Mouse (Mus musculus) thymus, postnatal 0 days (tissue): Measurements from ENCODE around the gene Pnpla2. TPM values are rescaled to one million over a fixed set of nuclear protein-coding genes. Genes with fewer than 3 reads are reported as not detected.

Experiments used
- DNase-seq: peaks from one replicate; pipeline ENCODE4 v3.0.0-alpha.2; 2015; ENCODE audit warnings: low spot score
- polyA plus RNA-seq: library from polyadenylated mRNA; unstranded; fragments of >200 nt; fragmentation: Nextera tagmentation; extraction: Ambion mirVana; gene quantifications from 2 replicates; pipeline ENCODE4 v1.2.1, GENCODE M21; 2015

Gene Pnpla2
- polyA plus RNA-seq, 1 experiment from 2014 or later, result 50.5 TPM

GRCm38 (mm10) chr7:141481498-141482401, 26.8 kb downstream of the Pnpla2 start:
- no peak for DNase-seq

GRCm38 (mm10) chr7:141482531-141483024, 27.6 kb downstream of the Pnpla2 start:
- DNase-seq, result no peak

GRCm38 (mm10) chr7:141483114-141483653, 28.2 kb downstream of the Pnpla2 start:
- no peak for DNase-seq

- DNase-seq, result no peak
Observed at GRCm38 (mm10) chr7:141484186-141485120, 29.5 kb downstream of the Pnpla2 start.

DNA sequence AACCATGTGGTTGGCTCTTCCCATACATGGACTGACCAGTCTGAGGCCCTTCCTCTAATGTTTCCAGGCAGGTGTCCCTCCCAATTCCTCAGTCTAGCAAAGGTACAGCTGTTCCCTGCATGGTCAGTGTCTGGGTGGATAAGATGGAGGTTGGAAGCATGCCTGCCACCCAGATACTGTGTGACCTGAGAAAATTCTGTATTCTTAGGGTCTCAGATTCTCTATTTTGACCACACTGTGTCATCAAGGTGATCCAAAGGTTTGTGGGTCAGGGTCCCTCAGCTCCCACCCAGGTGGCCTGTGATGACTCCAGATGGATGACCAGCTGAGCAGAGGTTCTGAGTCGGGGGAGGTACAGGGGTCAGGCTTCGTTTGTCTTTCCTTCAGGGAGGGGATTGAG, 30.2 kb downstream of the Pnpla2 start:
- no peak for DNase-seq

DNA sequence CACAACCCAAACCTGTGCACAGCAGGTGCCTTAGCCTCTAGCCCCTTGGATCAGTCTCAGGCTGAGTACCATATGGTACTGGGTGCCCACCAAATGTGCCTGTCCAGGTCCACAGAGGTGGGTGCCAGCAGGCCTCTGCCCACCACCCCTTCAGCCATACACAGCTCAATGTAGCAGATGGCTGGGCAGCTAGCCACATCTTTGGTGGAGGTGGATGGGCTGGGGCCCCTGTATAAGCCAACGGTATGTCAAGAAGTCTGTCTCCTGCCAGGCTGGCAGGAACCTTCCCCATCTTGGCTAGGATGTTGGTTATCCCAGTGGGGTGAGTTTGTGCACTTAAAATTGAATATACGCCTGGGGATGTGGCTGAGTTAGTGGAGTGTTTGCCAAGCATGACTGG, 30.6 kb downstream of the Pnpla2 start:
- no peak for DNase-seq

DNA sequence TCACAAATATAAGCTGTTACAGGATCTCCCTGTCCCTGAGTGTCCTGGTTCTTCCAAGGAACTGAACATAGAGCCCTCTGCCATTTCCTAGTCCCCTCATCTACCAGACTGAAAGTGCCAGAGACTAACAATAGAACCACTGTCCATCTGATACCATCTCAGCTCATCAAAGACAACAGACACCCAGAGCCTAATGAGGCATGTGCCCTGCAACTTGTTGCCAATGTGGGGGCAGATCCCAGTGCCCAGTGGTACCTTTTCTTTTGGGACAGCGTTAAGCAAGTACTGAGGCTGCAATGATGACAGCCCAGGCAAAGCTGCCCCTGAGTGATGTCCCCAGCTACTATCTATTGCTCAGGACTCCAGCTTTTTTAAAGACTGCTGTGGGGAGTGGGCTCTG, 31.2 kb downstream of the Pnpla2 start:
- DNase-seq, result no peak

- no peak for DNase-seq
Observed at GRCm38 (mm10) chr7:141487141-141487540, 32.1 kb downstream of the Pnpla2 start.

GRCm38 (mm10) chr7:141491151-141491550, 36.2 kb downstream of the Pnpla2 start:
- DNase-seq, result peak; percentile 34

- no peak for DNase-seq
Observed at GRCm38 (mm10) chr7:141492738-141493137, 37.7 kb downstream of the Pnpla2 start.

DNA sequence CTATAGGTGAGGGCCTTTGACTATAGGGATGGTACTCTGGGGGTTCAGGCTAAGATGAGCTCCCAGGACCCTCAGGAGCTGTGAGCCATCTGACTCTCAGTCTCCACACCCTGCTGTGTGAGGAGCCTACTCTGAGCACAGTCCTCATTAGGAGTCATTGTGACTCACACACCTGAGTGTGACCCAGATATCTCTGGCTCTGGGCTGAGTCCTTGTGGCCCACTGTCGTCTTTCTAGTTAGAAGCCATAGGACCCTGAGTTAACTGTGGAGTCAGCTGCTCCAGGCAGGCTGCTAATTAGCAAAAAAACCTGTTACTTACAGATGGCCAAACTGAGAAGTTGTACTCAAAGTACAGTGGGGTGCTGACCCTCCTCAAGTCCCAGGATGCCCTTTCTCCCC, 38.7 kb downstream of the Pnpla2 start:
- DNase-seq, result no peak

GRCm38 (mm10) chr7:141495379-141495778, 40.4 kb downstream of the Pnpla2 start:
- no peak for DNase-seq

DNA sequence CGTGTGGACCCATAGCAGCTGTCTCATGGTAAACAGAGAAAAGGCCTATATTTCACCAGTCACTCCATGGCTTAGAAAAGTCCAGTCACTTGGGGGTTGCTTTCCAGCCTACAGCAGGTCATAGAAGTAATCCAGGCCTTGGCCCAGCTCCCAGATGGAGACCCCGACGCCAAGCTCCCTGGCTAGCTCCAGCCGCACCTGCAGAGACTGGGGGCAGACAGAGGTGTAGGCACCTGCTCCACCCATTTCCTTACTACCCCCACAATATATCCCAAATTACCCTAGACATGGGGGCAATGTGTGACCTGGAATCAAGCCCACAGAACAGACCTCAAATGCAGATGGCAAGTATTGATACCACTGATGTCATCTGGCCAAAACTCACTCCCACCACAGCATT, 40.9 kb downstream of the Pnpla2 start:
- no peak for DNase-seq

DNA sequence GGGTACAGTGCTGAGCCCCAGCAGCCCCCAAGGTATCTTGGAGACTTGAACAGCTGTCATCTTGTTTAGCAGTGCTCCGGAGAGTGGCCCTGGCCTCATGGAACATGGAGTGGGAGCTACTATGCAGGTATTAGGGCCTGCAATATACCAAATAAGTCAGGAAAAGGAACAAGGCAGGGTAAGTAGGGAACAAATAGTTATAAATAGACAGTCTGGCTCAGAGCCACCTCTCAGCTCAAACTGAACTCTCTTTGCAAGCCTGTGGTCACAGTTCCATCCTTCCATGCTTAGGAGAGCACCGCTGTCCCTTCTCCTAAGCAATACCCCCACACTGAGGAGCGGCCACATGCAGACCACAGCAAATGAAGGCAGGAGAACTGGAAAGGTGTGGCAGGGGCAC, 42.6 kb downstream of the Pnpla2 start:
- no peak for DNase-seq

GRCm38 (mm10) chr7:141501820-141502555, 47.0 kb downstream of the Pnpla2 start:
- DNase-seq, result no peak

DNA sequence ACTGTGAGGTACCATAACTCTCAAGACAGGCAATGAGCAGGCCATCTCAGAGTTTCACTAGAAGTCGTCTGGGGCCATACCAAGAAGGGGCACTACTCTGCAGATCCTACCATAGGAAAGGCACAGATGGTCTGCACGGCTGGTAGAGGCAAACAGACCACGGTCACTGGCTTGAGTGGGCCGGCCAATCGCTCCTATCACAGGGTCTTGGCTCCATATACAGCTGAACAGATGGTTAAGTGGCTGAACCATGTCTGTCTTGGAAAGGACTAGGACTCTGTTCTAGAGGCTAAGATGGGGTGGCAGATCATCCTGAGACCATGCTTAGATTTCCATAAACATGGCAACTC, 47.5 kb downstream of the Pnpla2 start:
- no peak for DNase-seq

- DNase-seq, result no peak
Observed at GRCm38 (mm10) chr7:141506278-141506677, 51.3 kb downstream of the Pnpla2 start.

DNA sequence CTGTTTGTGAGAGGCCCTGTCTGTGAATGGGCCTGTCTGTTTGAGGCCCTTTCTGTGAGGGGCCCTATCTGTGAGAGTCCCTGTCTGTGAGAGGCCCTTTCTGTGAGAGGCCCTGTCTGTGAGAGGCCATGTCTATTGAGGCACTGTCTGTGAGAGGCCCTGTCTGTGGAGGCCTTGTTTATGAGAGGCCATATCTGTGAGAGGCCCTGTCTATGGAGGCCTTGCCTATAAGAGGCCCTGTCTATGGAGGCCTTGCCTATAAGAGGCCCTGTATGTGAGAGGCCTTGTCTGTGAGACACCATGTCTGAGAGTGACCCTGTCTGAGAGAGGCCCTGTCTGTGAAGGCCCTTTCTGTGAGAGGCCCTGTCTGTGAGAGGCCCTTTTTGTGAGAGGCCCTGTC, 53.2 kb downstream of the Pnpla2 start:
- DNase-seq, result no peak

GRCm38 (mm10) chr7:141510196-141510595, 55.2 kb downstream of the Pnpla2 start:
- no peak for DNase-seq
